Mouse (Mus musculus) liver, adult 10 weeks (tissue): ENCODE measurements around the gene Maco1. TPM values are rescaled to one million over a fixed set of nuclear protein-coding genes. Genes with fewer than 3 reads are reported as not detected.

ENCODE experiments used
- polyA plus RNA-seq: library from polyadenylated mRNA; stranded (reverse); fragments of 350-450 nt; fragmentation: Illumina TruSeq; extraction: RNeasy Lipid Tissue Mini Kit (QIAGEN cat#74804); gene quantifications from one replicate; pipeline ENCODE4 v1.2.3, GENCODE M21; 2014; ENCODE audit warnings: low read depth, low replicate concordance

Gene Maco1
- polyA plus RNA-seq: 23.4 TPM

DNA sequence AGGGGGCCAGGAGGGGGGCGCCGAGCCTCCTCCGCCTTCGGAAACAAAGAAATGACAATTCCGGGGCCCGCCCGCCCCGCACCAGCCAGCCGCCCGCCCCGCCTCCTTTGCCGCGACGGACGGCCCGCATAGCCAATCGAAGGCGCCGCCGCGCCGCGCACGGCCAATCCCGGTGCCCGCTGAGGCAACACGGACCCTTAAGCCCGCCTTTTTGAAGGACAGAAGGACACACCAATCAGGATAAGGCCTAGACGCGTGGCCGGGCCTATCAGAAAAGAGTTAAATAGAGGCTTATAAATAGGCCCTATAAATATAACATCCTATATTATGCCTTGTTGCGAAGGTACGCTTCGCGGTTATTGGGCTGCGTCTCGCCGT is at the start of gene Maco1:
Gene Maco1 (minus strand): TSS at position 87 of the 378 bp plus-strand sequence.

DNA sequence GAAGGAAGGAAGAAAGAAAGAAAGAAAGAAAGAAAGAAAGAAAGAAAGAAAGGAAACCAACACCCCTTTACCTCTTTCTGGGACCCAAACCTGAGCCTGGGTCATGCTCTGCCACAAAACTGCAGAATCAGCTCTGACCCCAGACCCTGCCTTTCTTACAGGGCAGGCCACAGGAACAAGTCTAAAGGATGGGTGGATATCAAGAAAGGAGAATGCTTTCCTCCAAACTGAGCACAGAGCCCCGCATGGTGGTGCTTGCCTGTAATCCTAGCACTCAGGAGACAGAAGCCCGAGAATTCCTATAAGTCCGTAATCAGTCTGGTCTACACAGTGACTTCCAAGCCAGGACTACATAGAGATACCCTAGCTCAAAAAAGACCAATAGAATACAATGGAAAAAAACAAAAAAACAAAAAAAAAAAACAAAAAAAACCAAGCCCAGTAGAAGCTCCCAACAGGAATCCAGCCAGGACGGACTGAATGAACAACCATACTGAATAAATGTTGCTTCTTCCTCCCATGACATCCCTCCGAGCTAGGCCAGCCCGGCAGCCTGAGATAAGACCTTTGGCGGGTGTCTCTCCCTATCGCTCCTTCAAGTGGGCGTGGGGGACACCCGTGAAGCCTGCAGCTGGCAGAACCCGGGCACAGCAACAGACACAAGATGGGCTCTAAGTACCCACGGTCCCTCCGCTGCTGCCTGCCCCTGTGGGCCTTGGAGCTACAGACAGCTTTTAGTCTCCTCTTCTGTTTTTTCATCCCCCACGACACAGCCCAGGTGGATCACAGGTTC is 11.0 kb upstream of the Maco1 start, which contains the start of gene Rhd:
Gene Rhd (plus strand): TSS at position 600 of the 793 bp plus-strand sequence.

DNA sequence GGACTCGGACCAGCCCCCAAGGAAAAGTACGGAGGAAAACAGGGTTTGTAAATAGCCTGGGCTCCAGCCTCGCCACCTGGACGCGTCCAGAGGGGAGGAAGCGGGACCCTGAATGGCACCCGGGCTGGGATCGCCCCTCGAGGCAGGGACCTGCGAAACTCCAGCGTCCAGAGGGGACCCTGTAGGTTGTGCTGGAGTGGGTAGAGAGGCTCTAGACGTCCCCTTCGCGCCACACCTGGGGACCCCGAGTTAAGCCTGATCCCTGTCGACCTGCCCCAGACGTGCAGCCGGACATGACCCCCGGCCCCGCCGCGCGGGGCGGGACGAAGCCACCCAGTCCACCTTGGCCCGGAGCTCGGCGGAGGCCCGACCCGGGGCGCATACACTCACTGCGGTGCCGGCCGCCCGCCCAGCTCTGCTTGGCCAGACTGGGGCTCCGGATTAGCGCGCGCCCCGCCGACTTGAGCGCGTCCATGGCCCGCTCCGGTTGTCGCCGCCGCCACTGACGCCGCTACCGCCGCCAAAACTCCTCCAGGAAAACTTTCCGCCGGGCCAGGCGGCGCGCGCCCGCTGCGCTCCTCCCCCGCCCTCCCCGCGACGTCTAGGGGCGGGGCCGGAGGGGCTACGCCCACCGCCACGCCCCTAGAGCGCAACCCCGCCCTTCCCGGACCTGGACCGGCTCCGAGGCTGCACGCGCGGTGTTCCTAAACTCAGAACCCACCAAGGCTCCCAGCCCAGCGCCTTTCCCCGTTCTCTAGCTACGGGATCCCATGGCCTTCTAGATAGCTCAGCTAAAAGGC is 85.5 kb downstream of the Maco1 start, which contains the start of gene Ldlrap1:
Gene Ldlrap1 (minus strand): TSS at position 599 of the 800 bp plus-strand sequence.

Other genes starting within 250 kb of the Maco1 start
- gene Man1c1, start 149.1 kb downstream of the Maco1 start, polyA plus RNA-seq: 0.87 TPM
- 2.0 TPM for gene Ldlrap1, start 85.3 kb downstream of the Maco1 start, polyA plus RNA-seq
- not detected for gene Rhd, start 11.2 kb upstream of the Maco1 start, polyA plus RNA-seq
- 36.2 TPM for gene Tmem50a, start 61.7 kb upstream of the Maco1 start, polyA plus RNA-seq
- 613 TPM for gene Rsrp1, start 70.2 kb upstream of the Maco1 start, polyA plus RNA-seq
- 32.1 TPM for gene Syf2, start 77.6 kb upstream of the Maco1 start, polyA plus RNA-seq